Mouse (Mus musculus) embryonic facial prominence, embryonic 13.5 days (tissue): ENCODE results near the gene Sh2d1b2. TPM values are rescaled to one million over a fixed set of nuclear protein-coding genes. Genes with fewer than 3 reads are reported as not detected.

Source experiments
- ATAC-seq: fragments of 200-750 bp; cut with Nextera tagmentation; 2 replicates; pipeline ENCODE4 v1.8.0; 2017; ENCODE audit warnings: low read depth; ENCODE audit not compliant: insufficient number of reproducible peaks, insufficient read depth, low FRiP score, low TSS enrichment
- H3K27ac ChIP-seq: fragments of 300-500 bp; sonication (generic); 2 replicates; pipeline ENCODE4 v1.5.1; 2015; ENCODE audit warnings: moderate library complexity, mild to moderate bottlenecking, inconsistent platforms
- H3K27me3 ChIP-seq: fragments of 300-500 bp; sonication (generic); 2 replicates; pipeline ENCODE4 v1.6.1; 2015; ENCODE audit warnings: mild to moderate bottlenecking, inconsistent platforms
- H3K36me3 ChIP-seq: fragments of 300-500 bp; sonication (generic); 2 replicates; pipeline ENCODE4 v1.6.1; 2015; ENCODE audit warnings: mild to moderate bottlenecking, inconsistent platforms
- H3K4me1 ChIP-seq: fragments of 300-500 bp; sonication (generic); 2 replicates; pipeline ENCODE4 v1.6.1; 2015; ENCODE audit warnings: inconsistent platforms
- H3K4me2 ChIP-seq: fragments of 300-500 bp; sonication (generic); 2 replicates; pipeline ENCODE4 v1.6.1; 2015; ENCODE audit warnings: moderate library complexity, mild to moderate bottlenecking, inconsistent platforms
- H3K4me3 ChIP-seq: fragments of 300-500 bp; sonication (generic); 2 replicates; pipeline ENCODE4 v1.5.1; 2015; ENCODE audit warnings: mild to moderate bottlenecking, inconsistent platforms
- H3K9ac ChIP-seq: fragments of 300-500 bp; sonication (generic); 2 replicates; pipeline ENCODE4 v1.6.1; 2015; ENCODE audit warnings: mild to moderate bottlenecking, inconsistent platforms
- H3K9me3 ChIP-seq: fragments of 300-500 bp; sonication (generic); 2 replicates; pipeline ENCODE4 v1.6.1; 2016; ENCODE audit warnings: inconsistent platforms
- WGBS: fragments of 180-500 bp; shearing (Covaris S2); methylation state at CpG from one replicate; pipeline ENCODE4 v1.1.7; 2015; ENCODE audit warnings: mixed read lengths; 5-methylcytosine and 5-hydroxymethylcytosine counted together
- polyA plus RNA-seq: library from polyadenylated mRNA; unstranded; fragments of >200 nt; fragmentation: Nextera tagmentation; extraction: Ambion mirVana; gene quantifications from 2 replicates; pipeline ENCODE4 v1.2.1, GENCODE M21; 2015

The Sh2d1b2 gene
- polyA plus RNA-seq, 1 experiment from 2014 or later = not detected

GRCm38 (mm10) chr1:170282415-170283129 is 50.0 kb downstream of the Sh2d1b2 start:
- Histone ChIP-seq H3K4me3 (no peak overlapping the region), H3K9ac (no peak overlapping the region), H3K27me3 (no peaks in the 10 kb centered on the region), H3K4me1 (no peaks in the 10 kb centered on the region), H3K27ac (no peak overlapping the region), H3K36me3 (no peaks in the 10 kb centered on the region), H3K9me3 (no peaks in the 10 kb centered on the region), H3K4me2 (no peak overlapping the region)
- WGBS = 72% methylated on average over 4 of the region's 4 CpGs
- ATAC-seq = no peak

GRCm38 (mm10) chr1:170292239-170292951 is 59.8 kb downstream of the Sh2d1b2 start:
- no peak overlapping the region for H3K9ac ChIP-seq
- H3K4me2 ChIP-seq = peak overlapping the region; percentile 12; the same call in 1 of the 2 replicates
- no peaks in the 10 kb centered on the region for H3K36me3 ChIP-seq
- no peak overlapping the region for H3K4me3 ChIP-seq
- H3K27ac ChIP-seq = no peak overlapping the region
- WGBS = 37% methylated on average over 9 of the region's 9 CpGs
- no peaks in the 10 kb centered on the region for H3K9me3 ChIP-seq
- no peaks in the 10 kb centered on the region for H3K27me3 ChIP-seq
- no peaks in the 10 kb centered on the region for H3K4me1 ChIP-seq
- no peak for ATAC-seq

GRCm38 (mm10) chr1:170293257-170293656 is 60.7 kb downstream of the Sh2d1b2 start:
- Histone ChIP-seq H3K27me3 (no peaks in the 10 kb centered on the region), H3K9ac (no peak overlapping the region), H3K9me3 (no peaks in the 10 kb centered on the region), H3K4me3 (no peak overlapping the region), H3K36me3 (no peaks in the 10 kb centered on the region), H3K4me1 (no peaks in the 10 kb centered on the region), H3K4me2 (no peak overlapping the region), H3K27ac (no peak overlapping the region)
- ATAC-seq = no peak
- WGBS = 74% methylated on average over 5 of the region's 5 CpGs

- H3K4me1 ChIP-seq = no peaks in the 10 kb centered on the region
- no peaks in the 10 kb centered on the region for H3K36me3 ChIP-seq
- H3K4me3 ChIP-seq = no peak overlapping the region
- no peak overlapping the region for H3K4me2 ChIP-seq
- H3K9me3 ChIP-seq = no peaks in the 10 kb centered on the region
- no peak overlapping the region for H3K27ac ChIP-seq
- WGBS = 87% methylated on average over 15 of the region's 15 CpGs
- ATAC-seq = no peak
- H3K9ac ChIP-seq = no peak overlapping the region
- no peaks in the 10 kb centered on the region for H3K27me3 ChIP-seq
These were observed 62.4 kb downstream of the Sh2d1b2 start for GRCm38 (mm10) chr1:170294786-170295570.

GRCm38 (mm10) chr1:170299496-170299895 is 66.9 kb downstream of the Sh2d1b2 start:
- no peaks in the 10 kb centered on the region for H3K4me1 ChIP-seq
- no peaks in the 10 kb centered on the region for H3K27me3 ChIP-seq
- no peak overlapping the region for H3K27ac ChIP-seq
- H3K4me3 ChIP-seq = no peak overlapping the region
- H3K9me3 ChIP-seq = no peaks in the 10 kb centered on the region
- 83% methylated on average over 4 of the region's 4 CpGs for WGBS
- no peak overlapping the region for H3K9ac ChIP-seq
- no peak overlapping the region for H3K4me2 ChIP-seq
- H3K36me3 ChIP-seq = no peaks in the 10 kb centered on the region
- no peak for ATAC-seq

- no peaks in the 10 kb centered on the region for H3K4me1 ChIP-seq
- no peak overlapping the region for H3K4me2 ChIP-seq
- no peaks in the 10 kb centered on the region for H3K36me3 ChIP-seq
- no peak overlapping the region for H3K4me3 ChIP-seq
- H3K27me3 ChIP-seq = no peaks in the 10 kb centered on the region
- no peak overlapping the region for H3K9ac ChIP-seq
- no peak overlapping the region for H3K27ac ChIP-seq
- WGBS = 94% methylated on average over 9 of the region's 9 CpGs
- H3K9me3 ChIP-seq = no peaks in the 10 kb centered on the region
- ATAC-seq = no peak
These were observed 69.1 kb downstream of the Sh2d1b2 start for GRCm38 (mm10) chr1:170301686-170302085.

- no peaks in the 10 kb centered on the region for H3K4me1 ChIP-seq
- ATAC-seq = no peak
- no peaks in the 10 kb centered on the region for H3K9me3 ChIP-seq
- no peaks in the 10 kb centered on the region for H3K27me3 ChIP-seq
- no peaks in the 10 kb centered on the region for H3K36me3 ChIP-seq
- no peak overlapping the region for H3K27ac ChIP-seq
- no peak overlapping the region for H3K4me2 ChIP-seq
- WGBS = 79% methylated on average over 6 of the region's 6 CpGs
- no peak overlapping the region for H3K4me3 ChIP-seq
- H3K9ac ChIP-seq = no peak overlapping the region
These were observed 69.9 kb downstream of the Sh2d1b2 start for GRCm38 (mm10) chr1:170302456-170302855.

GRCm38 (mm10) chr1:170303103-170303502 is 70.6 kb downstream of the Sh2d1b2 start:
- Histone ChIP-seq H3K27ac (no peak overlapping the region), H3K4me3 (no peak overlapping the region), H3K4me2 (no peak overlapping the region), H3K27me3 (no peaks in the 10 kb centered on the region), H3K36me3 (no peaks in the 10 kb centered on the region), H3K9me3 (no peaks in the 10 kb centered on the region), H3K9ac (no peak overlapping the region), H3K4me1 (no peaks in the 10 kb centered on the region)
- WGBS = 62% methylated on average over 6 of the region's 6 CpGs
- no peak for ATAC-seq

Other genes starting within 250 kb of the Sh2d1b2 start
- gene Ddr2, start 122.0 kb upstream of the Sh2d1b2 start, polyA plus RNA-seq = 103 and 115 TPM in 2 replicates
- 69.3 and 69.8 TPM in 2 replicates for gene Uap1, start 57.8 kb upstream of the Sh2d1b2 start, polyA plus RNA-seq
- 5.1 and 7.4 TPM in 2 replicates for gene Uhmk1, start 17.4 kb upstream of the Sh2d1b2 start, polyA plus RNA-seq
- gene Sh2d1b1, start 44.6 kb downstream of the Sh2d1b2 start, polyA plus RNA-seq = not detected in 2 replicates
- 2.4 and 2.6 TPM in 2 replicates for gene Gm7694, start 73.6 kb downstream of the Sh2d1b2 start, polyA plus RNA-seq
- 0.46 and 1.2 TPM in 2 replicates for gene Spata46, start 76.1 kb downstream of the Sh2d1b2 start, polyA plus RNA-seq